Mouse (Mus musculus) ES-Bruce4 (cell line): Measurements from ENCODE around the gene Trim46.

Experiments
- CTCF ChIP-seq: IDR thresholded peaks from one replicate; pipeline ENCODE4 v1.8.1; 2011; ENCODE audit warnings: low read depth, low read length
- EP300 ChIP-seq: IDR thresholded peaks from 2 replicates; pipeline ENCODE4 v1.6.1; 2011; ENCODE audit warnings: low read depth, low read length; ENCODE audit not compliant: insufficient read depth
- POLR2A ChIP-seq: IDR thresholded peaks from one replicate; pipeline ENCODE4 v1.8.1; 2011; ENCODE audit warnings: low read length; ENCODE audit not compliant: insufficient read depth

DNA sequence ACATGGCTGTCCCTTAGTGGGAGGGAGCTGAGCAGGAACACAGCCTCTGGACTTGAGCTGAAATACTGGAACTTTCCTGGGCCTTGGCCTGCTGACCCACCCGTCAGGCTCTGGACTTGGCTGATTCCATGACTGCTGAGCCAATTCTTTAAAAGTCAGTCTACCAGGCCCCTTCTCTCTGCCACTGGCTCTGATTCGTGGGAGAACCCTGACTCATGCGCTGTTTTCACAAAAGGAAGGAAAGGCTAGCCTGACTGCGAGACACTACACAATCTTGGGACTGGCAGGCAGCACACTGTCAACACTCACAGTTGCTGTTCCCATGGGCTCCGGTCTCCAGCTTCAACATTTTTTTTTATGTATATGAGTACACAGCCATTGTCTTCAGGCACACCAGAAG, 10.1 kb upstream of the Trim46 start:
- TF ChIP-seq CTCF, result no peak
- TF ChIP-seq POLR2A, result no peak
- TF ChIP-seq EP300, result no peak
